Mouse (Mus musculus) adrenal gland, postnatal 10 days (tissue): ENCODE data around the gene Ogdh. TPM values are rescaled to one million over a fixed set of nuclear protein-coding genes. Genes with fewer than 3 reads are reported as not detected.

Experiments
- microRNA-seq: library from miRNA; unstranded; fragments of <30 nt; microRNA quantifications from one replicate; pipeline ENCODE4 v1.2.0, GENCODE M21; 2021
- total RNA-seq, 2 experiments: library from RNA; stranded (reverse); gene quantifications; 2 replicates each; pipeline ENCODE4 v1.2.3; 2021

The Ogdh gene
- total RNA-seq, 2 experiments from 2014 or later = 854 to 941 TPM

Small RNAs within 50 kb of the gene (microRNA-seq; reads per million reads assigned to microRNA genes)
- gene Mir7651 = not detected

Other genes starting within 250 kb of the Ogdh start
- 10 to 100 TPM; 15.7 to 30.4 TPM for gene Camk2b, start 225.3 kb upstream of the Ogdh start, total RNA-seq
- gene A730071L15Rik, start 91.6 kb upstream of the Ogdh start, total RNA-seq = under 1 TPM; 0.21 to 0.24 TPM
- 10 to 100 TPM; 45.8 to 52.3 TPM for gene Nudcd3, start 91.2 kb upstream of the Ogdh start, total RNA-seq
- not detected for gene Npc1l1, start 61.5 kb upstream of the Ogdh start, total RNA-seq
- gene Ddx56, start 23.9 kb upstream of the Ogdh start, total RNA-seq = 10 to 100 TPM; 49.8 to 52.7 TPM
- gene Tmed4, start 16.8 kb upstream of the Ogdh start, total RNA-seq = 10 to 100 TPM; 83.3 to 86.5 TPM
- gene Zmiz2, start 97.4 kb downstream of the Ogdh start, total RNA-seq = 10 to 100 TPM; 38.4 to 48.2 TPM
- 1,000 to 10,000 TPM; 1,588 to 1,631 TPM for gene Ppia, start 123.8 kb downstream of the Ogdh start, total RNA-seq
- gene H2afv, start 152.8 kb downstream of the Ogdh start, total RNA-seq = 10 to 100 TPM; 84.9 to 92.0 TPM
- 10 to 100 TPM; 62.7 to 71.0 TPM for gene Purb, start 184.3 kb downstream of the Ogdh start, total RNA-seq
- gene Myo1g, start 229.3 kb downstream of the Ogdh start, total RNA-seq = 1 to 10 TPM; 6.3 to 6.5 TPM